Mouse (Mus musculus) ES-Bruce4 (cell line): ENCODE data around the gene Kalrn. TPM values are rescaled to one million over a fixed set of nuclear protein-coding genes. Genes with fewer than 3 reads are reported as not detected.

Source experiments
- H3K27ac ChIP-seq: 2 replicates; pipeline ENCODE4 v1.5.1; 2012; ENCODE audit warnings: low read length, inconsistent platforms; ENCODE audit not compliant: insufficient read depth
- H3K27me3 ChIP-seq: 2 replicates; pipeline ENCODE4 v1.6.1; 2012; ENCODE audit warnings: mild to moderate bottlenecking, low read length, inconsistent platforms; ENCODE audit not compliant: control insufficient read depth, poor library complexity, insufficient read depth, severe bottlenecking
- H3K36me3 ChIP-seq: 2 replicates; pipeline ENCODE4 v1.6.1; 2012; ENCODE audit warnings: inconsistent platforms, mild to moderate bottlenecking, low read length, moderate library complexity; ENCODE audit not compliant: control insufficient read depth, poor library complexity, insufficient read depth, severe bottlenecking
- H3K4me1 ChIP-seq: one replicate; pipeline ENCODE4 v1.8.1; 2011; ENCODE audit warnings: low read length; ENCODE audit not compliant: control insufficient read depth, insufficient read depth
- H3K4me3 ChIP-seq: 2 replicates; pipeline ENCODE4 v1.5.1; 2011; ENCODE audit warnings: low read depth, mild to moderate bottlenecking, low read length
- H3K9ac ChIP-seq: 2 replicates; pipeline ENCODE4 v1.6.1; 2012; ENCODE audit warnings: low read depth, mild to moderate bottlenecking, inconsistent platforms; ENCODE audit not compliant: poor library complexity, severe bottlenecking
- H3K9me3 ChIP-seq: replicated peaks from 2 replicates; pipeline ENCODE4 v1.6.1; 2012; ENCODE audit warnings: mild to moderate bottlenecking, low read length, inconsistent platforms; ENCODE audit not compliant: control insufficient read depth, poor library complexity, insufficient read depth, severe bottlenecking
- CTCF ChIP-seq: IDR thresholded peaks from one replicate; pipeline ENCODE4 v1.8.1; 2011; ENCODE audit warnings: low read depth, low read length
- EP300 ChIP-seq: IDR thresholded peaks from 2 replicates; pipeline ENCODE4 v1.6.1; 2011; ENCODE audit warnings: low read depth, low read length; ENCODE audit not compliant: insufficient read depth
- POLR2A ChIP-seq: IDR thresholded peaks from one replicate; pipeline ENCODE4 v1.8.1; 2011; ENCODE audit warnings: low read length; ENCODE audit not compliant: insufficient read depth
- polyA plus RNA-seq: library from polyadenylated mRNA; stranded (reverse); fragments of >200 nt; gene quantifications from 2 replicates; pipeline ENCODE4 v1.2.4, GENCODE M21; 2011; ENCODE audit warnings: low read depth; ENCODE audit not compliant: missing spikeins, insufficient read depth, insufficient read length

Gene Kalrn
- polyA plus RNA-seq, 1 experiment = 8.2 TPM

- no peaks in the 10 kb centered on the region for H3K27me3 ChIP-seq
- H3K9ac ChIP-seq = no peak overlapping the region
- no peak overlapping the region for H3K27ac ChIP-seq
- no peaks in the 10 kb centered on the region for H3K9me3 ChIP-seq
- H3K36me3 ChIP-seq = no peaks in the 10 kb centered on the region
- no peak overlapping the region for H3K4me3 ChIP-seq
- TF ChIP-seq EP300 (no peak), POLR2A (no peak), CTCF (no peak)
- no peaks in the 10 kb centered on the region for H3K4me1 ChIP-seq
Measured at GRCm38 (mm10) chr16:34031565-34031964, 541.8 kb downstream of the Kalrn start.

- no peaks in the 10 kb centered on the region for H3K4me1 ChIP-seq
- H3K9ac ChIP-seq = no peak overlapping the region
- no peaks in the 10 kb centered on the region for H3K36me3 ChIP-seq
- H3K4me3 ChIP-seq = no peak overlapping the region
- no peaks in the 10 kb centered on the region for H3K27me3 ChIP-seq
- no peak overlapping the region for H3K27ac ChIP-seq
- no peaks in the 10 kb centered on the region for H3K9me3 ChIP-seq
- TF ChIP-seq CTCF = no peak
- no peak for TF ChIP-seq EP300
- no peak for TF ChIP-seq POLR2A
Measured at GRCm38 (mm10) chr16:34030379-34030778, 543.0 kb downstream of the Kalrn start.

GRCm38 (mm10) chr16:34029790-34030189 is 543.5 kb downstream of the Kalrn start:
- Histone ChIP-seq H3K27me3 (no peaks in the 10 kb centered on the region), H3K27ac (no peak overlapping the region), H3K4me1 (no peaks in the 10 kb centered on the region), H3K36me3 (no peaks in the 10 kb centered on the region), H3K9me3 (no peaks in the 10 kb centered on the region), H3K4me3 (no peak overlapping the region), H3K9ac (no peak overlapping the region)
- TF ChIP-seq POLR2A = no peak

DNA sequence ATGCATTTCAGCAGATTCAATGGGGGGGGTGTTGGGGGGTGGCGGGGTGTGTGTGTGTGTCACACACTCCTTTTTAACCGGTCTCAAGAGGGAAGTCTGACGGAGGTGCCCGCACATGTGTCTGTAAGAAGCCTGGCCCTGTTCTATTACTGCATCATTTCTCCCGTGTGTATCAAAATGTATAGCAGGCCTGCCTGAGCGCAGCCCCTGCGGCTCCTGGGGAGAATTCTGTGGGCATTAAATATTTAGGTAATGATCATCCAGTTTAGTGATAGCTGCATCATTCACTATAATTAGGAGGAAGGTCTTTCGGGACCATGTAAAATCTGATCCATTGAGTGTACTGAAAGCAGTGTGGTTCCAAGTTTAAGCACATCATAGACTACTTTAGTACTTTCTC is 556.1 kb downstream of the Kalrn start:
- H3K4me1 ChIP-seq = no peaks in the 10 kb centered on the region
- no peak overlapping the region for H3K9ac ChIP-seq
- peaks cover 27% of the 10 kb centered on the region for H3K9me3 ChIP-seq
- no peak overlapping the region for H3K27ac ChIP-seq
- TF ChIP-seq CTCF (no peak), EP300 (no peak), POLR2A (no peak)
- H3K4me3 ChIP-seq = no peak overlapping the region
- no peaks in the 10 kb centered on the region for H3K36me3 ChIP-seq
- H3K27me3 ChIP-seq = no peaks in the 10 kb centered on the region

GRCm38 (mm10) chr16:34011991-34012845 is 561.1 kb downstream of the Kalrn start:
- Histone ChIP-seq H3K9ac (no peak overlapping the region), H3K36me3 (no peaks in the 10 kb centered on the region), H3K9me3 (peaks cover 17% of the 10 kb centered on the region), H3K4me1 (no peaks in the 10 kb centered on the region), H3K27ac (no peak overlapping the region), H3K27me3 (no peaks in the 10 kb centered on the region), H3K4me3 (no peak overlapping the region)
- TF ChIP-seq POLR2A (no peak), EP300 (no peak), CTCF (no peak)

GRCm38 (mm10) chr16:34009567-34009966 is 563.8 kb downstream of the Kalrn start:
- Histone ChIP-seq H3K4me1 (no peaks in the 10 kb centered on the region), H3K4me3 (no peak overlapping the region), H3K9me3 (peaks cover 3% of the 10 kb centered on the region; the same call in 1 of the 2 replicates), H3K27me3 (no peaks in the 10 kb centered on the region), H3K36me3 (no peaks in the 10 kb centered on the region), H3K9ac (no peak overlapping the region), H3K27ac (no peak overlapping the region)
- TF ChIP-seq EP300 = no peak
- TF ChIP-seq CTCF = no peak
- TF ChIP-seq POLR2A = no peak
